26 mouse cellular contexts compared by ENCODE assay signal in genomic region chr13:110384514-110384913, GRCm38 (mm10). TPM values are rescaled to one million over a fixed set of nuclear protein-coding genes. Genes with fewer than 3 reads are reported as not detected.
"Had no signal": no experiment of that assay in that cellular context is flagged by ENCODE, and none has a peak within 500 bp of the region (broad histone marks: within the 10 kb centered on the region; RNA-seq: fewer than 3 reads in every experiment).

No protein-coding gene starts in this region.

- H3K27me3 ChIP-seq: limb, embryonic 13.5 days; liver, embryonic 13.5 days; midbrain, embryonic 12.5 days had no signal

- H3K27ac ChIP-seq: kidney, postnatal 0 days; layer of hippocampus, adult 2 months; left cerebral cortex, adult 2 months; limb, embryonic 10.5 days; limb, embryonic 13.5 days; liver, embryonic 13.5 days; macrophage; midbrain, embryonic 12.5 days; stomach, postnatal 0 days had no signal

- ATAC-seq: intestine, postnatal 0 days; lung, postnatal 0 days; midbrain, embryonic 16.5 days had no signal

- H3K9me3 ChIP-seq: limb, embryonic 10.5 days; liver, embryonic 13.5 days; midbrain, embryonic 12.5 days had no signal

- H3K9ac ChIP-seq: limb, embryonic 13.5 days; liver, embryonic 13.5 days; lung, embryonic 14.5 days; midbrain, embryonic 12.5 days had no signal

- H3K4me1 ChIP-seq: limb, embryonic 10.5 days; limb, embryonic 13.5 days; liver, embryonic 13.5 days; midbrain, embryonic 12.5 days had no signal

- DNase-seq: kidney, adult 2 months; kidney, postnatal 25 days; layer of hippocampus, adult 9-11 months; liver, embryonic 13.5 days; lung, embryonic 14.5 days; right cerebral cortex, adult 18-20 months; right cerebral cortex, postnatal 14 days; right cerebral cortex, postnatal 4 days; thymus, adult 2 months; thymus, postnatal 25 days had no signal

- H3K4me3 ChIP-seq: layer of hippocampus, adult 2 months; left cerebral cortex, adult 2 months; limb, embryonic 10.5 days; limb, embryonic 13.5 days; liver, embryonic 13.5 days; midbrain, embryonic 12.5 days had no signal

- H3K36me3 ChIP-seq: limb, embryonic 10.5 days; limb, embryonic 13.5 days; liver, embryonic 13.5 days; midbrain, embryonic 12.5 days had no signal

RNA-seq across cellular contexts. Expression of gene Gapt, which starts 27.5 kb away (rescaled TPM):
- total RNA-seq: layer of hippocampus, adult 2 months; layer of hippocampus, postnatal 25 days; left cerebral cortex, adult 2 months; left cerebral cortex, postnatal 10 days; liver, adult 2 months had no signal
- polyA plus RNA-seq: midbrain, embryonic 16.5 days; neural tube, embryonic 14.5 days; stomach, embryonic 14.5 days had no signal
